Mouse (Mus musculus) intestine, embryonic 14.5 days (tissue): ENCODE data around the gene Olfr1477. TPM values are rescaled to one million over a fixed set of nuclear protein-coding genes. Genes with fewer than 3 reads are reported as not detected.
"Not testable (repeated sequence)": the region's sequence is repeated elsewhere in the genome, so short reads cannot be mapped to it uniquely, and the experiment has no call there.

Experiments
- ATAC-seq: fragments of 200-750 bp; cut with Nextera tagmentation; replicated peaks from 2 replicates; pipeline ENCODE4 v1.8.0; 2017; ENCODE audit warnings: low read depth, moderate number of reproducible peaks, moderate TSS enrichment, moderate library complexity; ENCODE audit not compliant: low FRiP score, low TSS enrichment
- DNase-seq: peaks from one replicate; pipeline ENCODE4 v3.0.0-alpha.2; 2018; ENCODE audit warnings: low spot score
- H3K27ac ChIP-seq: fragments of 300-500 bp; sonication (generic); 2 replicates; pipeline ENCODE4 v1.5.1; 2014; ENCODE audit warnings: low read depth, mild to moderate bottlenecking, control low read depth
- H3K27me3 ChIP-seq: fragments of 300-500 bp; sonication (generic); replicated peaks from 2 replicates; pipeline ENCODE4 v1.6.1; 2014; ENCODE audit warnings: low read length, control low read depth; ENCODE audit not compliant: control insufficient read depth, insufficient read depth
- H3K36me3 ChIP-seq: fragments of 300-500 bp; sonication (generic); 2 replicates; pipeline ENCODE4 v1.6.1; 2014; ENCODE audit warnings: low read length, control low read depth; ENCODE audit not compliant: control insufficient read depth, insufficient read depth
- H3K4me1 ChIP-seq: fragments of 300-500 bp; sonication (generic); replicated peaks from 2 replicates; pipeline ENCODE4 v1.6.1; 2014; ENCODE audit warnings: low read length, control low read depth, mixed read lengths; ENCODE audit not compliant: control insufficient read depth, insufficient read depth
- H3K4me2 ChIP-seq: fragments of 300-500 bp; sonication (generic); 2 replicates; pipeline ENCODE4 v1.6.1; 2014; ENCODE audit warnings: low read length
- H3K4me3 ChIP-seq: fragments of 300-500 bp; sonication (generic); 2 replicates; pipeline ENCODE4 v1.5.1; 2014; ENCODE audit warnings: low read depth, low read length, control low read depth, mixed read lengths
- H3K9ac ChIP-seq: fragments of 300-500 bp; sonication (generic); 2 replicates; pipeline ENCODE4 v1.6.1; 2014; ENCODE audit warnings: mild to moderate bottlenecking, low read length
- H3K9me3 ChIP-seq: fragments of 300-500 bp; sonication (generic); 2 replicates; pipeline ENCODE4 v1.6.1; 2016; ENCODE audit warnings: low read length, control low read depth; ENCODE audit not compliant: control insufficient read depth
- WGBS: fragments of 180-500 bp; shearing (Covaris S2); extraction: QIAGEN DNeasy Blood & Tissue Kit; methylation state at CpG from one replicate; pipeline ENCODE4 v1.1.7; 2014; 5-methylcytosine and 5-hydroxymethylcytosine counted together
- polyA plus RNA-seq: library from polyadenylated mRNA; unstranded; fragments of >200 nt; fragmentation: Nextera tagmentation; extraction: Ambion mirVana; gene quantifications from 2 replicates; pipeline ENCODE4 v1.2.1, GENCODE M21; 2014

Gene Olfr1477
- not detected in 2 replicates for polyA plus RNA-seq

DNA sequence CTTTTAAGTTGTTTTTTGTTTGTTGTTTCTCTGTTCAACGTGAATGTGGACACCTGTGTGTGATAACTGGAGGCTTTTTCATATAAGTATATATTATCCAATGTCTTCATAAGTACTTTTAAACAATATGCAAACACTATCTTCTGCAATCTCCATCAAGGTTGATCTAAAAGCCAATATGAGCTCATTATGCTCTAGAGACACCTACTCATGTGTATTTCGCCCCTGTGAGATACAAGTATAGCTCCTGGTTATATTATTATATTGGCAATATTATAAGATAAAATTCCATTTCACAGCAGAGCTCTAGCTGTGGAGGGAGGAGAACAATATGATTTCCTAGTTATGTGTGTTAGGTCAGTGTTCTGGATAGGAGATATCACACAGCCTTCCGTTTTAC is at the start of gene Olfr1477:
Olfr1477 (plus strand) TSS at position 301 of the 400 bp plus-strand sequence.
- H3K4me3 ChIP-seq, result no peak within 1 kb of the TSS
- no peaks in the 10 kb centered on the region for H3K36me3 ChIP-seq
- WGBS, result 76% methylated on average over 3 of the region's 3 CpGs
- H3K4me1 ChIP-seq, result no peaks in the 10 kb centered on the region
- H3K9ac ChIP-seq, result no peak within 1 kb of the TSS
- ATAC-seq (no peak), DNase-seq (no peak)
- no peaks in the 10 kb centered on the region for H3K9me3 ChIP-seq
- no peak within 1 kb of the TSS for H3K4me2 ChIP-seq
- no peak within 1 kb of the TSS for H3K27ac ChIP-seq
- H3K27me3 ChIP-seq, result no peaks in the 10 kb centered on the region

DNA sequence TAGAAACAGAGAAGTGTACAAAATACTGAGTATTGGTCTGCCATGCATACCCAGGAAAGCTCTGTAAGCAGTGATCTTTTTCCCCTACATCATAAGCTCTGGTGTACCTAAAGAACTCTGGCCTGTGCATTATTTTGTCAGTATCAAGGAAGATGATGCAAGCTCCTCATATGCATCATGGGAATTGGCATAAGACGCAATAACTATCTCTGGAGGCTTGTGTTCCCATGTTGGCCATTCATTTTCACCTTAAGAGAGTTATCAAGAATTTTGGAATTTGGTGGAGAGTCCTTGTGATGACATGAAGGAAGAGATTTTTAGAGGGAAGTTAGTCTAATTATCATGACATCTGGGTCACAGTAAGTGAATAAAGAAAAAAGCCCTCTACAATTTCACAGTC is 44.4 kb upstream of the Olfr1477 start, which contains the start of gene Olfr1472:
Olfr1472 (minus strand) TSS at position 101 of the 400 bp plus-strand sequence.
- no peak for ATAC-seq
- WGBS, result 71% methylated on average over 1 of the region's 1 CpGs
- Histone ChIP-seq H3K27ac (no peak within 1 kb of the TSS), H3K4me1 (no peaks in the 10 kb centered on the region), H3K9ac (no peak within 1 kb of the TSS), H3K4me3 (no peak within 1 kb of the TSS), H3K9me3 (no peaks in the 10 kb centered on the region), H3K36me3 (no peaks in the 10 kb centered on the region), H3K4me2 (no peak within 1 kb of the TSS), H3K27me3 (no peaks in the 10 kb centered on the region)
- DNase-seq, result no peak

DNA sequence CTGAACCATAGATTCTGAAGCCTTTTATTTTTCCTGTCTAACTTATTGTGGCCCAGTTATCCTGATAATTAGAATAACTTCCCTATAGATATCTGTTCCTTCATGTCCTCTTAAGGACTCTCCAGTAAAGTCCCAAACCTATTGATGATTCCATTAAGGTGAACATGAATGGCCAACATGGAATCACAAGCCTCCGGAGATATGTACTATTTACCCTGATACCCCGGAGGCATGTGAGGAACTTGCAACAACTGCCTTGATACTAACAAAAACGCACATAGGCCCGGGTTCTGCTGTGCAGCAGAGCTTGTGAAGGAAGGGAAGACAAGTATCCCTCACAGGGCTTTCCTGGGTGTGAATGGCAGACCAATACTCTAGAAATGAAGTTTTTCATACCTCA is 31.1 kb upstream of the Olfr1477 start, which contains the start of gene Olfr1474:
Olfr1474 (plus strand) TSS at position 301 of the 400 bp plus-strand sequence.
- H3K4me1 ChIP-seq, H3K4me3 ChIP-seq, H3K4me2 ChIP-seq, H3K9ac ChIP-seq, H3K27me3 ChIP-seq, DNase-seq, H3K9me3 ChIP-seq, H3K36me3 ChIP-seq, ATAC-seq, H3K27ac ChIP-seq: not testable (repeated sequence)
- 82% methylated on average over 4 of the region's 4 CpGs for WGBS

DNA sequence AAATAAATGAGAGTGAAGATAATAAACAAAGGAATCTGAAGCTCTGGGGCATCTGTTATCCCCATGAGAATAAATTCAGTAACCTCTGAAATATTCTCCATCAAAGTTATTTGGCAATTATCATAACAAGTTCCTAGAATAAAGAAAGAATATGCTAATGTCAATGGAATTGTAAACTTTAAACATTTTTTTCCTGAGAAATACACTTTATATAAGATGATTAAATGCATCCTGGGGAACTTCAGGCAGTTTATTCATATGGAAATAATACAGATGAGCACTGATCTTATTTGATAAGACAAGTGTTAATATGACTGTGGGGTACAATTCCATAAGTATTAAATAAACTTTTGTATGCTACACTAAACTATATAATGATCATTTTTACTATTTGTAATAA is 20.2 kb upstream of the Olfr1477 start, which contains the start of gene Olfr1475:
Olfr1475 (minus strand) TSS at position 101 of the 400 bp plus-strand sequence.
- no peak for DNase-seq
- Histone ChIP-seq H3K9me3 (no peaks in the 10 kb centered on the region), H3K27ac (no peak within 1 kb of the TSS), H3K36me3 (no peaks in the 10 kb centered on the region), H3K27me3 (no peaks in the 10 kb centered on the region), H3K4me1 (no peaks in the 10 kb centered on the region), H3K9ac (no peak within 1 kb of the TSS), H3K4me2 (no peak within 1 kb of the TSS), H3K4me3 (no peak within 1 kb of the TSS)
- ATAC-seq, result no peak

DNA sequence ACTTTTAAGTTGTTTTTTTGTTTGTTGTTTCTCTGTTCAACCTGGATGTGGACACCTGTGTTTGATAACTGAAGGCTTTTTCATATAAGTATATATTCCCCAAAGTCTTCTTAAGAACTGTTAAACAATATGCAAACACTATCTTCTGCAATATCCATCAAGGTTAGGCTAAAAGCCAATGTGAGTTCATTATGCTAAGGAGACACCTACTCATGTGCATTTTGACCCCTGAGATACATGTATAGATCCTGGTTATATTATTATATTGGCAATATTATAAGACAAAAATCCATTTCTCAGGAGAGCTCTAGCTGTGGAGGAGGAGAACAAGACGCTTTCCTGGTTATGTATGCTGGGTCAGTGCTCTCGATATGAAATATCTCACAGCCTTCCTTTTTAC is 27.3 kb downstream of the Olfr1477 start, which contains the start of gene Olfr1480:
Olfr1480 (plus strand) TSS at position 301 of the 400 bp plus-strand sequence.
- Histone ChIP-seq H3K9me3 (0 out of 2 replicates have a peak, but pooled peaks cover 2% of the 10 kb centered on the region), H3K27ac (no peak within 1 kb of the TSS), H3K36me3 (no peaks in the 10 kb centered on the region), H3K4me1 (no peaks in the 10 kb centered on the region), H3K27me3 (no peaks in the 10 kb centered on the region), H3K4me2 (no peak within 1 kb of the TSS), H3K9ac (no peak within 1 kb of the TSS), H3K4me3 (no peak within 1 kb of the TSS)
- 85% methylated on average over 2 of the region's 2 CpGs for whole genome bisulfite sequencing
- DNase-seq (no peak), ATAC-seq (no peak)

Other genes with a start within 250 kb of the Olfr1477 start
- gene Olfr1465, start 185.0 kb upstream of the Olfr1477 start, polyA plus RNA-seq, result not detected in 2 replicates
- gene Olfr1466, start 161.7 kb upstream of the Olfr1477 start, polyA plus RNA-seq, result not detected in 2 replicates
- gene Olfr1467, start 138.3 kb upstream of the Olfr1477 start, polyA plus RNA-seq, result not detected in 2 replicates
- not detected in 2 replicates for gene Olfr1469, start 92.7 kb upstream of the Olfr1477 start, polyA plus RNA-seq
- gene Olfr1471, start 57.1 kb upstream of the Olfr1477 start, polyA plus RNA-seq, result not detected in 2 replicates
- not detected in 2 replicates for gene Olfr1472, start 44.5 kb upstream of the Olfr1477 start, polyA plus RNA-seq
- gene Olfr1474, start 31.0 kb upstream of the Olfr1477 start, polyA plus RNA-seq, result not detected in 2 replicates
- not detected in 2 replicates for gene Olfr1475, start 20.4 kb upstream of the Olfr1477 start, polyA plus RNA-seq
- gene Olfr1480, start 27.4 kb downstream of the Olfr1477 start, polyA plus RNA-seq, result not detected in 2 replicates
- gene Olfr1484, start 83.0 kb downstream of the Olfr1477 start, polyA plus RNA-seq, result not detected in 2 replicates
- not detected in 2 replicates for gene Olfr1487, start 116.8 kb downstream of the Olfr1477 start, polyA plus RNA-seq
- not detected in 2 replicates for gene Olfr1489, start 131.1 kb downstream of the Olfr1477 start, polyA plus RNA-seq
- not detected in 2 replicates for gene Olfr1490, start 150.5 kb downstream of the Olfr1477 start, polyA plus RNA-seq
- not detected in 2 replicates for gene Olfr1491, start 196.7 kb downstream of the Olfr1477 start, polyA plus RNA-seq
- not detected in 2 replicates for gene Olfr1493-ps1, start 222.7 kb downstream of the Olfr1477 start, polyA plus RNA-seq
- gene Olfr1494, start 239.2 kb downstream of the Olfr1477 start, polyA plus RNA-seq, result not detected in 2 replicates